Mouse (Mus musculus) thymus, postnatal 25 days (tissue): ENCODE measurements around the gene Kdm1a.

ENCODE experiments used
- DNase-seq: peaks from one replicate; pipeline ENCODE4 v3.0.0; 2022

The Kdm1a gene

DNA sequence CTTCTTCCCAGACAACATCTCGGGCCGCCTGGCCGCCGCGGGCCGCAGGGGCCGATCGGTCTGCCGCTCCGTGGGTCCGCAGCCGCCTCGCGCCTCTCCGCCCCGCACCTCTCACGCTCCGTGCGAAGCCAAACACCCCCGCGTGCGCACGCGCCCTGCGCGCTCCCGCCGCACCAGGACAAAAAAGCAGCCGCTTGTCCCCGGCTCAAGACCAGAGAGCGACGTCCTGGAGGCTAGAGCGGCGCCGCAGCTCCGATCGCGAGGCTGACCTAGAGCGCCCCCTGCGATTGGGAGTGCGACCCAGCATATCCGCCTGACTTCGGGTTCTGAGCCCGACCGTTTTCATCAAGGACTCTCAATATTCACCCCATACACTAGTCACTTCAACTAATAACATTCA lies at the start of gene Kdm1a:
TSS of gene Kdm1a (minus strand) at position 156 of the 400 bp plus-strand sequence.
- peak; percentile 95 for DNase-seq

DNA sequence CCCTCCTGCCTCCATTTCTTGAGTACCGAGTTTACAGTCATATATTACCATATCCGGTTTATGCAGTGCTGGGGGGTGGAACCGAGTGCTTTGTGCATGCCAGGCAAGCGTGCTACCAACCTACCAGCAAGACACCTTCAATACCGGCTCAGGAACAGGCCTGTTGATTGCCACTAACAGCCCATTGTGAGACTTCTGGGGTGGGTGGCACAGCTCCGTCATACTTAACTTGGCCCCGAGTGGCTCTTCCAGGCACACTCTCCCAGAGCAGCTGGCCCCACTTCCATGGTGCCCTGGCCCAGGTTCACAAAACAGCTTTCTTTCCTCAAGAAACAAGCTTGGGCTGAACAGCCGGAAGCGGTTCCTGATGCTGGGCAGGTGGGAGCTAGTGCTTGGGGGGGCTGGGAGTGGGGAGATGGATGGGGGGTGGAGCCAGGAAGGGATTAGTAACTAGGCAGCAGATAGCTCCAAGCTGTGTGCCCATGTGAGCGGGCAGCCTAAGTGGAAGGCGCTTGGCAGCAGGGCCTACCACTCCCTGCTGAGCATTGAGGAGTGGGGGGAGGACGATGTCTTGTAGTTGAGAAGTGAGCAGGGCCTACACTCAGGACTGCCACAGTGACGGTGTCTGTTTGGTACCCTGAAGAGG lies 49.5 kb upstream of the Kdm1a start:
- DNase-seq = no peak

DNA sequence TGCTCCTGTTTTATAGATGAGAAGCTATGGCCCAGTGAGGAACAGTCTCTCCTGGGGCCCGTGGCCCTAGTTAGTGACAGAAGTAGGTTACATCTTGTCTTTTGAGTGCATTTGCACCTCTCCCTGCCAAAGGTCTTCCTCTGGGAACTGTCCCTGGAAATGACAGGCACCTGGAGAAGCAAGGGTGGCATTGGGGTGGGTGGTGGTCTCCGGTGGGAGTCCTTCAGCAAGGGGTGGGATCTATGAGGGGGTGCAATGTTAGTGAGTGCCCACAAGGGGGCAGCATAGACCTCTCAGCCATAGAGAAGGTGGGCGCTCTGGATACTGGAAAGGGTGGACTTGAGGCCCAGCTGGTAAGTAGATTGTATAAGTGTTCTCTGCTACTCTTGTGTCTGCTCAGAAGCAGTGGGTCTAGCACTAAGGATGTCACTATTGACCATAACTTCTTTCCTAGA lies 48.9 kb upstream of the Kdm1a start:
- DNase-seq = peak; percentile 47

DNA sequence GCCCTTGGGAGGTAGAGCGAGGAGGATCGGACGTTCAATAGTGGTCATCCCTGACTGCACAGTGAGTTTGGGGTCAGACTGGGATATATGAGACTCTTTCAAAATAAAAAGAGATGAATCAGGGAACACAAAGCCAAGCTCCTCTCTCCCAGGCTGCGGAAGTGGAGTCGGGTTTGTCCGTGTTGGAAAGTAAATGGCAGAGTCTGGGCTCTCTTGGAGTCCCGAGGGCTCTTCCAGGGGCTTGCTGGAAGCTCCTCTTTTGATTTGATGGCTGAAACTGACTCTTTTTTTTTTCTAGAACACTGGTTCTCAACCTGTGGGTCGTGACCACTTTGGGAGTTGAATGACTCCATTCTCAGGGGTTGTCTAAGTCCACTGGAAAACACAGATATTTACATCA lies 47.7 kb upstream of the Kdm1a start:
- DNase-seq = no peak

DNA sequence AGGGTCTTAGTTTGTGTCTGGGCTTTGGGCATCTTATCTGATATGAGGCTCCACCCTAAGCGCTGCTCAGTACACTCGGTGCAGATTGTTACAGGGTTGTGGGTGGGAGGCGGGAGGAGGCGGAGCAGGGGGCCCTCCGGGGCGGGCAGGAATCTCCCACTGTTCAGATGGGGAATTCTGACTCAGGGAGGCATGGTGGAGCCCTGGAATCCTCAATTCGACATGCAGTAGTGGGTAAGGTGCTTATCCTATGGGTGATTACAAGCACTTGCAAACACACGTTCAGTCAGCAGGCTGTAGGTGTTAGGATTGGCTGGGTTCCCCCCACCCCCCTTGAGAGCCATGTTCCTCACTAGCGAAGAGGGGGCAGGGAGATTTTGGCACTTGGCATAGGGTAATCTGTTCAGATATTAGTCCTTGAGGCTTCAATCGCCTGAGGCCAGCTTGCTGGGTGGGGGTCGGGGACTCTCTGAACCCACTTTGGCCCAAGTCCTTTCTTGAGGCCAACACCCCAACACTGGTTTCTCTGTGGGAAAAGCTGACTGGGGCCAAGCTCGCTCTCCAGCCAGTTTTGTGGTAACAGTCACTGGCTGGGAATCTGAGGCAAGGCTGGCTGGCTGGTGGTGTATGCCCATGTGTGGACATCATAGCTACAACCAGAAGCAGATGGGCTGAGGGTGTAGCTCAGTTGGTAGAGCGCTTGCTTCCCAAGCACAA lies 47.1 kb upstream of the Kdm1a start:
- no peak for DNase-seq

DNA sequence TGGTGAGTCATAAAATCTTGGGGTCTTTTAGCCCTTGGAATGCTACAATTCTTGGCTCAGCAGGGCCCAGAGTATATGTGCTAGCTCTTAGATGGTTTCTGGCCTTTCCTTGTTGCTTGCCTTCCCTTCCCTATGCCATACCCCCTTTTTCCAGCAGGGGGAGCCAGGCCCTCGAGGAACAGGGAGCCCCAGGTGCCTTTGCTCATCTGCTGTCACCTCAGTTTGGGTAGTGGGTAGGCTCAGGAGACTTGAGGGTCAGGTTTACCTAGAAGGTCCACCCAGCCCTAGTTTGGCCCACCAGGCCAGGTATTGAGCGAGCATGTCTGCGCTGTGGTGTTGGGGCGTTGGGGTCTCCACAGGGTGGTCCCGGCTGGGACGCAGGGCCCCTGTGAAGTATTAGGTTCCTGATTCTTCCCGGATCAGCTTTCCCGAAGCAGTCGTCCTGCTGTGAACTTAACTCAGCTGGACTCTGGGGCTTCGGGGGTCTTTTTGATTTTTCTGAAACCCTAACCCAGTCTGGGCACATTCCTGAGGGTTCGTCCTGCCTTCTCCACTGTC lies 46.5 kb upstream of the Kdm1a start:
- peak; percentile 81 for DNase-seq

DNA sequence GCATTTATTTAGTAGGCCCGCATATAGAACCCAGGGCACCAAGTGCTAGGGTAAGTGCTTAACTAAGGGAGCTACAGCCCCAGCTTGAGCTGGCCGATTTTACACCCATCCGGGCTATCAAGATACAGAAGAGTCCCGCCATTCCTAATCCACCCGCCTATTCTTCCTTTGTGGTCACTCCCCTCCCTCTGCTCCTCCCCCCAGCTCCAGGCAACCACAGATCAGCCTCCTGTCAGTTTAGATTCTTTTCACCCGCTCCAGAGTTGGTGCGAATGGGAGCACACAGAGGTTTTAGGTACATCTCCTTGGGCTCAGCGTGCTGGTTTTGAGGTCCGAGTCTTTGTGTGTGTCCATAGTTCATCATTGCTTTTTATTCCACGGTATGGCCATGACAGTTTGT lies 36.4 kb upstream of the Kdm1a start:
- DNase-seq = no peak

DNA sequence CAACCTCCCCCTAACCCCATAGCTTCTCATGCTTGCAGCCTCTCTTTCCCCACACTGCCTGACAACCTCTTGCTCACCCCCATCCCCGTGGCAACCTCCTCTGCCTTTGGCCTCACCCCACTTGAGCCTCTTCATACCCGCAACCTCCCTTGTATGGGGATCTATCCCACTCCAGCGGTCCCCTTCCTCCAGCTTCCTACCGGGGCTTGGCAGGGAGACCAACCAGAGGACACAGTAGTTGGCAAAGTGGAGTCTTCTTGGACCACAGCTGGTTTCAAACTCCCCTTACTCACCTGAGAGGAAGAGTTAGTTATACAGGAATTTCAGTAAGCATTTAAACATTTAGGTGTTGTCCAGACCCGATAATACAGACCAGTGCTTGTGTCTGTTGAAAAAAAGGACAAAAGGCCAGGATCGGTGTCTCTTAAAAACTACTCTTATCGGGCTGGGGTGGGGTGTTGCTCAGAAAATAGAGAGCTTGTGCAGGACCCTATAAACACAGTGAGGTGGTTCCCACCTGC lies 35.8 kb upstream of the Kdm1a start:
- DNase-seq = no peak

DNA sequence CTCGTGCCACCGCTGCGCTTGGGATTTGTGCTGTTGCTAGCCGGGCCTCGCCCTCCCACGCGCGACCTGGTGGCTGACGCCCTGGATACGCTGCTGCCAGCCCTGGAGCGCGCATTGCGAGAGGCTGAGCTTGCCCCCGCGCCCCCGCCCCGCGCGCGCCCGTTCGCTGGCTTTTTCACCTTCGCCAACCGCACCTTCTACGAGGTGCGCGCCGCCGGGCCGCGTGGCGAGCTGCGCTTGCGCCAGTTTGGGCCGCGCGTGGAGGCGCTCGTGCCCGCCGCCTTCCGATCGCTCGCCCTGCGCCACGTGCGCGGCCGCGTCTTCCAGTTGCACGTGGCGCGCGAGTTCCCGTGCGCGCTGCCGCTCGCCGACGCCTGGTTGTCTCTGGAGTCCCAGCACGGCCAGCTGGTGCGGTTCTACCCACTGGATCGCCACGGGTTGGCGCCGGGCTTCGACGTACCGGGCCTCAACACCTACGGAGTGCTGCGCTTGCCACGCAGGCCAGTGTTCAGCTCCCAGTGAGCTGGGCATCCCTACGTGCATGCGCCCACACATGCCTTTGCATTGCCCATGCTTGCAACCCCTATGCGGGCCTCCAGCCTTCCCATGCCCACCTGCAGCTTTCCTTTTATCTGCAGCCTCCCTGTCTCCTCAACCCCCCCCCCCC lies 35.2 kb upstream of the Kdm1a start:
- DNase-seq = peak; percentile 46

DNA sequence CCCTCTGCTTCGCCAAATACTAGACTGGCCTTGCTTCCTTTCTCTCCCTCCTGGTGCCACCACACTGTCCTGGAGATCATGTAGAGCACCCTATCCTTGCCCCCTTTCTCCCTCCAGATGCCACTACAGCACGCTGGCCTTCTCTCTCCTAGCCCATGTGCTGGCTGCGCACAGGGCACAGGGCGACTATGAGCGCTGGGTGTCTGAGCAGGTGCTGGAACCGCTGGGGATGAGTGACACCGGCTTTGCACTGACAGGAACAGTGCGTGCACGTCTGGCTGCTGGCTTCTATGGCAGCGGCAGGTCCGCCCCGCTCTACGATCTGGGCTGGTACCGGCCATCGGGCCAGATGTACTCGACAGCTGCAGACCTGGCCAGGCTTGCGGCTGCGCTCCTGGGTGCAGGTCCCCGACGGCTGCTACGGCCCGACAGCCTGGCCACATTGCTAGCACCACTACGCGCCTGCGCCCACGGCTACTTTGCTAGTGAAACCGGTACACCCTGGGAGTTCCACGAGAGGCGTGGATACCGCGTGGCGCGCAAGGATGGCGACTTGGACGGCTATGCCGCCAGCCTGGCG lies 34.5 kb upstream of the Kdm1a start:
- DNase-seq = no peak

DNA sequence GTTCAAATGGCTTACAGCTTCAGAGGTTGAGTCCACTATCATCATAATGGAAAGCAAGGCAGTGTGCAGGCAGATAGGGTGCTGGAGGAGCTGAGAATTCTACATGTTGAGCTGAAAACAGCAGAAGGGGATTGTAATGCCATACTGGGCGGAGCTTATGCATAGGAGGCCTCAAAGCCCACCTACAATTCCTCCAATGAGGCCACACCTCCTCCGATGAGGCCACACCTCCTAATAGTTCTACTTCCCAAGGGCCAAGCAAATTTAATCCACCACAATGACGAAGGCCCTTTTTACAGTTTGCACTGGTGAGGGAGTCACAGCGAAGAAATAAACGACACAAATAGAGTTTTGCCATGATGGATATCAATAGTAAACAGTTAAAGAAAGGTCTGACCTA lies 34.0 kb upstream of the Kdm1a start:
- no peak for DNase-seq

DNA sequence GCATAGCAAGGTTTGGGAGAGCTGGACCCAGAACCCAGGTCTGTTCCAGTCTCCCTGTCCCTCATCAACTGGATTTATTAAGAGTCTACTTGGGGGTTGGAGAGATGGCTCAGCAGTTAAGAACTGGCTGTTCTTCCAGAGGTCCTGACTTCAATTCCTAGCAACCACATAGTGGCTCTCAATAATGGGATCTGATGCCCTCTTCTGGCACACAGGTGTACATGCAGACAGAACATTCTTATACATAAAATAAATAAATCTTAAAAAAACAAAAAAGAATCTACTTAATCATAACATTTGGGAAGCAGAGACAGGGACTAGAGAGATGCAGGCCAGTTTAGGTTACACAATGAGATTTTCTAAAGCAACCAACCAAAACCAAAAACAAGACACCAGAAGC lies 33.5 kb upstream of the Kdm1a start:
- no peak for DNase-seq

DNA sequence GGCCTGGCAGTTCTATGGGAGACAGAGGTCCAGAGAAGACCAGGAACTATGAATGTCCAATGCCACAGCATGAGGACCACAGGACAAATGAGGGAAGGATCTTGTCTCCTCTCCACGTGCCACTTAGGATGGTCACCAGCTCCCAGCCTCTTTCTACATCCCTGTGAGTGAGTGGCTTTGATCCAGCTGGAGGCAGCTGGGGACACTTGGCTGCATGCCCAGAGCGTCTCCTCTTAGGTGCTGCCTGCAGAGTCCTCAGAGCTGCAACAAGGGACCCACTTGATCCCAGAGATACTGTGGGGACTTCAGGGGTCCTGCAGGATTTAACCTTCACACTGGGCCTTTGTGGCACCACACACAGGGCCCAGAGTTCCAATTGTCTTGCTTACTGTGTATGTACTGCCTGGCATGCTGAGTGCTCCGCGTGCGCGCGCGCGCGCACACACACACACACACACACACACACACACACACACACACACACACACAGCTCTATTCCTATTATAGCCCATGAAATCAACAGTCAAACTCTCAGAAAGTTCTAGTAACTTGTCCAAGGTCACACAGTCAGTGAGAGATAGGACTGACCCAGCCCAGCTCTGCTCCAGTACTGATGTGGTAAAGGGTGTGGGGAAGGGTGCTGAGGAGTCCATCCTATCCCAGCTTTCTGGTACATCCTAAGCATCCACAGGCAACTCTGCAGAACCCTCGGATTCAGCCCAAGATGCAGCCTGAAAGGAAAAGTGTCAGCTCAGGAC lies 28.9 kb upstream of the Kdm1a start:
- no peak for DNase-seq

DNA sequence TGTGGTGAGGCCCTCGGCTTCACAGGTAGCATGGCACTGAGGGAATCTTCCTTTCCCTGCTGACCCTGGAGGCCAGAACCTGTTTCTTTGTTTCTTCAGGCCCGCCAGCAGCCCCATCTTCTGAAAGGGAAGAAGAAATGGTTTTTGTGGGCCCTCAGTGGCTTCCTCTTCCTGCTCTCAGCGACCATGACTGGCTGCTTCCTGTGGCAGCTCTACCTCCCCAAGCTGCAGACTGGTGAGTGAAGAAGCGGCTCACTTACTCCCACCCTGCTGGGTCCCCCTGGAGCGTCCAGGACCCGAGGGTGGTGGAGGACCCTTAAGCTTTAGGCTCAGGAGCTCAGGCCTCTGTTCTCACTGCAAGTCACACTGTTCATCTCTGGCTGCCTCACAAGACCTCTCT lies 24.1 kb upstream of the Kdm1a start:
- DNase-seq = peak; percentile 53

DNA sequence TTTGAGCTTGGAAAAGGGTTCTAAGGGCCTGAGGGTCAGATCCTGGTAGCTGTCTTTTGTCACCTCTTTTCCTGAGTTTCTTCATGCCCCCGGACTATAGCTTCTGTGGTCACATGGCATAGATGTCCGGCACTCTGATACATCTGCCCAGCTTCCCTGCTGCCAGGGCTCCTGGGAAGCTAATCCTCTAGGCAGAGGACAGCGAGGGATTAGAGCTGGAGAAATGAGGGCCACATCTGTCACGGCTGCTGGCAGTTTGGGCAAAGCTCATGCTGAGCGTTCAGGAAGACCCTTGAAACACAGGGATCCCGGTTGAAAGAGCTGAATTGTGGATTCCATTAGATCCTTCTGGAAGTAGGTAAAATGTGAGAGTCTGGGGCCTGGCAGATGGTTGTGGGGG lies 19.9 kb upstream of the Kdm1a start, which contains the start of gene Lactbl1:
TSS of gene Lactbl1 (plus strand) at position 234 of the 400 bp plus-strand sequence.
- DNase-seq = no peak

DNA sequence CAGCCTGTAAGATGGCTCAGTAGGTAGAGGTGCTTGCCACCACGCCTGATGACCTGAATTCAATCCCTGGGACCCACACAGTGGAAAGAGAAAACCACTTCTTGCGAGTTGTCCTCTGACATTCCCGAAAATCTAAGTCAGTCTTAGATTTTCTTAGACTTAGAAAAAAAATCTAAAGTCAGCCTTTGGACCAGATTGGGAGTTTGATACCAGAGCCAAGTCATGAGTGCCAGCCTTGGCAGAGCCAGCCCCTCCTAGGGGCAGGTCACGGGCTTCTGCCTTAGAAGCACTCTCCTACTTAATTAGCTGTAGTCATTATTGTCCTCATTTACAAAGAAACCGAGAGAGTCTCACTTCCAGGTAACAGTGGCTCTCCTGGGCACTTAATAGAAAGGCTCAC lies 19.4 kb upstream of the Kdm1a start:
- no peak for DNase-seq

DNA sequence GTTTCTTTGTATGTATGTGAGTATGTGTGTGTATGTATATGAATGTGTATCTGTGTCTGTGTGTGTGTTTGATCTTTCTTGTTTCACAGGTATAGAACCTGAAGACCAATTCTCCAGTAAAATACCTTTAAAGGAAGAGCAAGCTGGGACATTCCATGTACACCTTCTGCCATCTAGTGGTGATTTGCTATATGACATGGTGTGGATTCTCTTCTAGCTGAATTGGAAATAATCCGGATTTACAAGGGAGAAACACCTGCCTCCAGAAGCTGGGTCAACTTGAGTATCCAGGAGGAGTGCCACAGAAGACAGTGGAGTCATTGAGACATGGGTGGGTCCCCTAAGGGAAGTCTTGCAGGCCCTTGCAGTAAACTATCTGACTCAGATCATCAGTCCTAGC lies 18.8 kb upstream of the Kdm1a start:
- peak; percentile 27 for DNase-seq

DNA sequence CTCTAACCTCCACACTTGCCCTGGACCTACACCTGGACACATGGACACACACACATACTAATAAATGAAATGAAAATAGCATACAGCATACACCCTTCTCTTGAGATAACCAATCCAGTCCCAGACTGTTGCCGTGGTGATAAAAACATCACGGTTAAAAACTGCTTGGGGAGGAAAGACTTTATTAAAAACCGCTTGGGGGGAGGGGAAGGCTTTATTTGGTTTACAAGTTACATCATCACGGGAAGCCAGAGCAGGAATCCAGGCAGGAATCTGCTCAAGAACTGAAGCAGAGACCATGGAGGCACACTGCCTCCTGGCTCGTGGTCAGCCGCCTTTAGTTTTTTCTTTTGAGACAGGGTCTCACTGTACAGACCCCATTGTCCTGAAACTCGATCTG lies 11.1 kb upstream of the Kdm1a start:
- no peak for DNase-seq

DNA sequence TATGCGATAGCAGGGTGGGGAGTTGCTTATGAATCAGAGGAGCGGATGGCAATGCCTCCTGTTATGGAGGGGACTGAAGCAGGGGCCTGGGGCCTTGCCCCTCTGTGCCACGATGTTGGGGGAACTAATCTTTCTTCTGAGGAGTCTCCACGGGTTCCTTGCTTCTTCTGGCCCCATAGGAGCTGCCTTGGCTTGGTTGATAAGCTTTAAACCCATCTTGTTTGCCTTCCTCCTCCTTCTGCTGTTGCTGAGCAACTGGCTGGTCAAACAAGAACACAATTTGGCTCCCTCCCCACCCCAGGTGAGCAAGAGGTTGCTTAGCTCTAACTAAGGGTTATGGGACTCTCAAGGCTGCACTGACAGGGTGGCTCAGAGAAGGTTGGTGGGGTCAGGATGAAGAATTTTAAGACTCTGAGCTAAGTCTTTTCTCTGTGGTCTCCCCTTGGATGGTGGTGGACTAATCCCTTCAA lies 7.9 kb upstream of the Kdm1a start, which contains the start of gene Tex46:
TSS of gene Tex46 (plus strand) at position 51 of the 470 bp plus-strand sequence.
- no peak for DNase-seq

DNA sequence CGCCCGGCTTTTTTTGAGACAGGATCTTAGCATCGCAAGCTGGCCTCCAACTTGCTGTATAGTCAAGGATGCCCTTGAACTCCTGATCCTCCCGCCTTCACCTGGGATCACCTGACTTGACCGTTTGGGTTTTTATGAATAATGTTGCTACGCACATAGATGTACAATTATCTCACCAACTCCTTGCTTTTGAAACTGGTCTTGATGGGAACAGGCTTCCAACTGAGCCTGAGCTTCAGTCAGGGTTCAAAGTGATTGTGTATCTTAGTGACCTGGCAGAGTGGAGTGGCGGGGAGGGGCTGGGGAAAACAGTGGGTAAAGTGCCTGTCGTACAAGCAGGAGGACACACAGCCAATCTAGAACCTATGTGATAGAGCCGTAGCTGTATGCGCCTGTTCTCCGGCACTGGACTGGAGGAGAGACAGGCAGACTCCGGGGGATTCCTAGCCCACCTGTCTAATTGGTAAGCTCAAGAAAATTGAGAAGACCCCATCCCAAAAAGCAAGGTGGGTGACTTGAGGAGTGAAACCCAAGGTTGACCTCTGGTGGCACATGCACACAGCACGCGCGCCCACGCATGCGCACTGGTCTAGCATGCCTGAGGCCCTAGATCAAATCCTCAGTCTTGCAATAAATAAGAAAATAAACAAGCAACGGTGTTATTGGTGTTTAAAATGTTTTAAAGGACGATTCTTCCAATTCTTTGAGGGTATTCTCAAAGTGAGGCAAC lies 3.4 kb upstream of the Kdm1a start:
- DNase-seq = no peak

DNA sequence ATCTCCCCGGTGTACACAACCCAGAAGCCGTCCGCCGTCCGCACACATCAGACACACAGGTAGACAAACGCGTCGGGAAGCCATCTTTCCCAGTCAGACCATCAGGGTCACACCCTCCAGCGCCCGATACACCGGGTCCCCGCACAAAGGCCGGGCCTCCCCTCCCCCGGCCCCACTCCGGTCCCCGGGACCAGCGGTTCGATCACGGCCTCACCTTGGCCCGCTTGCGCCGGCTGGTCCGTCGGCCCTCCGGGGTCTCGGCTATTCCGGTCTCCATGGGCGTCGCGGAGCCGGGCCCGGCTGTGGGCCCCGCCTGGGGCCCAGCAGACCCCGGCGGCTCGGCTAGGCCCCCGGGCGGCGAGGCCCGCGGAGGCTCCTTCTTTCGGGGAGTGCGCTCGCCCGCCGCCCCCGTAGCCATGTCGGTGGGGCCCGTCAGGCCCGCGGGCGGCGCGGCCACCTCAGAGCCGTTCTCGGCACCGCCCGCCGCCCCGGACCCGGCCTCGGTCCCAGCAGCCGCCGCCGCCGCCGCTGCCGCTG lies 437 bp downstream of the Kdm1a start:
- peak; percentile 66 for DNase-seq
